In the genomic region with DNA sequence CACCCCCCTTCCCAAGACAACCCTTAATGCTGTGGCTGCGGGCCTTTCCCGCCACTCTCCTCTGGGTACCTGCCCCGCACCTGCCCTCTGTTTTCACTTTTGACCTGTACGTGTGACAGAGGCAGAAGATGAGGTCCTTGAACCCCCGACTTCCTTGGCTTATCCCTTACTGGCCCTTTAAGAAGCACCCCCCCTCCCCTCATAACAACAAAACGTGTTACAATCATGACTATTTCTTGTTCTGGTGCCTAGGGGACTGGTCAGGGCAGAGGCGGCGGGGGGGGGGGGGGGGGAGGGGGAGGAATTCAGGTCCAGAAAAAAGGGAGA, we compare ENCODE assay signal across 1 mouse cellular context.
TF ChIP-seq lines count a peak whose summit lies in the region.

No protein-coding gene starts in this region.

TF ChIP-seq in MEL, 35 proteins besides CTCF, POLR2A, EP300 and RAD21 (continued from another document):
- TF ChIP-seq SMC3 (IDR thresholded peaks at IDR 0.05; ENCODE audit: low read depth, low read length) (no peak), USF1 (IDR thresholded peaks at IDR 0.05; ENCODE audit: low read depth, low read length) (no peak), TBP (IDR thresholded peaks at IDR 0.05; ENCODE audit: low read depth, low read length) (no peak)
